Mouse (Mus musculus): ENCODE results near the gene Spc25. TPM values are rescaled to one million over a fixed set of nuclear protein-coding genes. Genes with fewer than 3 reads are reported as not detected.

Gene Spc25
- polyA plus RNA-seq, 1 experiment from 2014 or later = 158 TPM

DNA sequence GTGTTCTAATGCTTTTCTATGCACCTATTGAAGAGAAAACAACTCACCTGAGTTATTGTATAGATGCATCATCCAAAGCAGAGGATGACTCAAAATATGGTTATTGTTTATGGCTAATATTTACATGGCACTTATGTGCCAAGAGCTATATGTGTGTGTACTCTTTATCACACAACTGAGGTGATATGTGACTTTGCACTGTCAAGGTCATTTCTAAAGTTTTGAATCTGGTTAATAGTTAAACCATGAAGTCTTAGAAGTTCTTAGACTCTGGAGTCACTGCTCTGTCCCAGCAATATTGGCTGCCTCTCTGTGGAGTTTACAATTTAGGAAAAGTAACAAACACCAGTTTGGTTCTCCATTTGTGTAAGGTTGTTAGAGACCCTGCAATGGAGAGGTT lies 47.1 kb downstream of the Spc25 start:
- Histone ChIP-seq H3K27ac (no peak overlapping the region), H3K4me1 (peaks cover 16% of the 10 kb centered on the region), H3K27me3 (ENCODE audit: insufficient read depth, poor library complexity, severe bottlenecking) (no peaks in the 10 kb centered on the region), H3K4me3 (no peak overlapping the region), H3K9me3 (no peaks in the 10 kb centered on the region), H3K36me3 (no peaks in the 10 kb centered on the region)
- no peak for DNase-seq (ENCODE audit: low spot score)

DNA sequence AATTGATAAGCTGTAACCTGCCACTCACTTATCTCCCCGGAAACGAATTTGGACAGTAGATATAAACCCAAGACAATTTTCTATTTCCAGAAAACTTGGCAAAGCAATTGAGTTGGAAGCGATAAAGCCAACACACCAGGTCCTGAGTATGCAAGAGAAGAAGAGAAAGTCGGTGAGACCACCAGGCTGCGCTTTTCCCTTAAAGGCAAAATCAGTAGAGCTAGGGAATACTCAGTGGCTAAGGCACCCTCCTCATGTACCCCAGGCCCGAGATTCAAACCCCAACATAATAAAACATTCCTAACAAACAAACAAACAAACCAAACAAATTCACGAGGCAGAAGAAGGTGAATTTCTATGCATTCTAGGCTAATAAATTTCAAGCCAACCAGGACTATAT lies 49.7 kb downstream of the Spc25 start:
- 55% methylated on average over 7 of the region's 7 CpGs for WGBS
- Histone ChIP-seq H3K4me1 (peaks cover 4% of the 10 kb centered on the region; the same call in 1 of the 2 replicates), H3K27ac (no peak overlapping the region), H3K4me3 (no peak overlapping the region), H3K27me3 (ENCODE audit: insufficient read depth, poor library complexity, severe bottlenecking) (no peaks in the 10 kb centered on the region), H3K9me3 (no peaks in the 10 kb centered on the region), H3K36me3 (no peaks in the 10 kb centered on the region)
- peak; percentile 48 for DNase-seq (ENCODE audit: low spot score)

DNA sequence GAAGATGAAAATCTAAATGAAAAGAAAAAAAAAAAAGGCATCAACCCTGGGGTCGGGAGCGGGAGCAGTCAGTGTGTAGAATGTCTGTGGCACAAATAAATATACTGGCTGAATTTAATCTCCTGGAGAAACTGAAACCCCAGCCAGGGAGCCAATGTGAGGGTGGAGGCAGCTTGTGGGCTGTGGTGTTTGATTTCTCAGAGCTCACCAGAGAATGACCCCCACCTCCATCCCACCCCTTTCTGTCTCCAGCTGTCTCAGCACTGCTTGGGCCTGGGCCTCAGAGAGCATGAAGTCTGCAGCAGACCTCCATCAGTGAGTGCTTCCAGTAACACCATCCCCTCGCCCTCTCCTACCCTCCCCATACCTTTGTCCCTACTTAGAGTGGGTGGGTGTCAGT lies 50.1 kb downstream of the Spc25 start:
- peak; percentile 52 for DNase-seq (ENCODE audit: low spot score)
- no peaks in the 10 kb centered on the region for H3K36me3 ChIP-seq
- 54% methylated on average over 3 of the region's 3 CpGs for WGBS
- peaks cover 4% of the 10 kb centered on the region; the same call in 1 of the 2 replicates for H3K4me1 ChIP-seq
- H3K27ac ChIP-seq = no peak overlapping the region
- no peaks in the 10 kb centered on the region for H3K9me3 ChIP-seq
- H3K4me3 ChIP-seq = no peak overlapping the region
- no peaks in the 10 kb centered on the region for H3K27me3 ChIP-seq (ENCODE audit: insufficient read depth, poor library complexity, severe bottlenecking)

DNA sequence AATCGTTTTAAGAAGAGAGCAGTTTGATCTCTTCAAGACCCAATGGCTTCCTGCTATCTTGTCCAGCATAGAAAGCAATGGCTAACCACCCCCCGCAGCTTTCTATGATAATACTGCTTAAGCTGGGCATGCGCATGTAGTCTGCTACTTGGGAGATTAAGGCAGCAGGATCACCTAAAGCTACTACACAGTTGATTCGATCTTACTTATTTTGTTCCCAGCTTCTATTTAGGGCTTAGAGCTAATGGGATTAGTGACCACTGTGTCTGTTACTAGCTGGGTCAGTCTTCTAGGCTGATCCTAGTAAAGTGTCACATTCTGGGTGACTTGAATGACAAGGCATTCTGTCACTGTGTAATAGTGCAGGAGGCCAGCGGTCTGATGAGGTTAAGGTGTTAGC lies 55.2 kb downstream of the Spc25 start:
- Histone ChIP-seq H3K36me3 (no peaks in the 10 kb centered on the region), H3K9me3 (no peaks in the 10 kb centered on the region), H3K27ac (no peak overlapping the region), H3K27me3 (ENCODE audit: insufficient read depth, poor library complexity, severe bottlenecking) (no peaks in the 10 kb centered on the region), H3K4me1 (peaks cover under 1% of the 10 kb centered on the region; the same call in 1 of the 2 replicates), H3K4me3 (no peak overlapping the region)
- 61% methylated on average over 5 of the region's 5 CpGs for WGBS
- no peak for DNase-seq (ENCODE audit: low spot score)

DNA sequence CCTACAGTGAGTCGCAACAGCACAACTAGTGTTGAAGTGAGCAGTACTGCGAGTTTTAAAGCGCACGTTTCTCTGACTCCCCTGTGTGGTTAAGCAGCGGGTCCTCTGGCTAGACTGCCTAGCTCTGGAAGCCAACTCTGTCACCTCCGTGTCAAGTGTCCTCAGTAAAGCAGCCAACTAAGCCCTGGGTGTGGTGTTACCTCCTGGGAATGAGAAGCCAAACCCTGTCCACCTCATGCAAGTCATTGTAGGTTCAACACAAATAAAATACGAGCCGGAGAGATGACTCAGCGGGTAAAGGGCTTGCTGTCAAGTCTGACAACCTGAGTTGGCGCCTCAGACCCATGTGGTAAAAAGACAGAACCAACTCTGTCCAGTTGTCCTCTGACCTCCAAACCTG lies 56.8 kb downstream of the Spc25 start:
- WGBS = 85% methylated on average over 10 of the region's 10 CpGs

DNA sequence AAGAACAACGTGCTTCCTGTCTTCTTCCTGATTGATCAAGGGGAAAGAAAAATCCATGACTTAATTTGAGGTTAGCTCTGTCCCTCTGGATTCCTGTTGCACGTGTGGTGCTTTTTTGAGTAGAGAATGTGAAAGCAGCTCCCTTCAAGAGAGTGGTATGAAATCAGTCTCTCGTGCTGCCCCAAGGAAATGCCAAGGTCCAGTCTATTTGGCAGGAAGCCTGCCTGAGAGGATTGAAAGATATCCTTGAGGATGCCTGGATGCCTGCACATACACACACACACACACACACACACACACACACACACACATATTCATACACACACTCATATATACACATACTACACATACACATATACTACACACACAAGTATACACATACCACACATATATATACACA lies 57.3 kb downstream of the Spc25 start:
- no peak overlapping the region for H3K27ac ChIP-seq
- H3K4me1 ChIP-seq = no peaks in the 10 kb centered on the region
- no peaks in the 10 kb centered on the region for H3K9me3 ChIP-seq
- no peaks in the 10 kb centered on the region for H3K36me3 ChIP-seq
- no peak for DNase-seq (ENCODE audit: low spot score)
- H3K4me3 ChIP-seq = no peak overlapping the region
- 71% methylated on average over 3 of the region's 3 CpGs for WGBS
- H3K27me3 ChIP-seq (ENCODE audit: insufficient read depth, poor library complexity, severe bottlenecking) = no peaks in the 10 kb centered on the region

More for the DNA sequence above, 56.8 kb downstream of the Spc25 start:
- Histone ChIP-seq H3K4me1 (no peaks in the 10 kb centered on the region), H3K27me3 (ENCODE audit: insufficient read depth, poor library complexity, severe bottlenecking) (no peaks in the 10 kb centered on the region), H3K36me3 (no peaks in the 10 kb centered on the region), H3K27ac (no peak overlapping the region), H3K4me3 (no peak overlapping the region), H3K9me3 (no peaks in the 10 kb centered on the region)
- DNase-seq (ENCODE audit: low spot score) = peak; percentile 73

Other genes with a start within 250 kb of the Spc25 start
- gene Nostrin, start 70.4 kb downstream of the Spc25 start, polyA plus RNA-seq (2016; fragmentation: Nextera tagmentation; extraction: Ambion mirVana) = 2.1 and 3.8 TPM in 2 replicates
- gene G6pc2, start 4.9 kb upstream of the Spc25 start, polyA plus RNA-seq (2016; fragmentation: Nextera tagmentation; extraction: Ambion mirVana) = not detected in 2 replicates
- 0.02 and 0.13 TPM in 2 replicates for gene Abcb11, start 136.4 kb upstream of the Spc25 start, polyA plus RNA-seq (2016; fragmentation: Nextera tagmentation; extraction: Ambion mirVana)
- not detected in 2 replicates for gene Dhrs9, start 174.3 kb upstream of the Spc25 start, polyA plus RNA-seq (2016; fragmentation: Nextera tagmentation; extraction: Ambion mirVana)